Mouse (Mus musculus) large intestine, adult 2 months (tissue): ENCODE measurements around the gene Sos1. TPM values are rescaled to one million over a fixed set of nuclear protein-coding genes. Genes with fewer than 3 reads are reported as not detected.

Source experiments
- DNase-seq: peaks from one replicate; pipeline ENCODE4 v3.0.0-alpha.2; 2012; ENCODE audit warnings: low read depth, low spot score
- WGBS: fragments of 180-500 bp; shearing (Covaris S2); methylation state at CpG from one replicate; pipeline ENCODE4 v1.1.7; 2018; 5-methylcytosine and 5-hydroxymethylcytosine counted together
- polyA plus RNA-seq: library from polyadenylated mRNA; depleted of rRNA; stranded (reverse); fragments of >200 nt; gene quantifications from 2 replicates; pipeline ENCODE4 v1.2.3, GENCODE M21; 2012; rRNA removed

Sos1 gene
- 1.9 and 3.5 TPM in 2 replicates for polyA plus RNA-seq

- WGBS = under 1% methylated on average over 88 of the region's 90 CpGs
- no peak for DNase-seq
Measured at GRCm38 (mm10) chr17:80480031-80480854, at the start of gene Sos1. Gene Sos1, minus strand, starts transcription at chr17:80480453.

GRCm38 (mm10) chr17:80523231-80523630 lies 43.0 kb upstream of the Sos1 start:
- no peak for DNase-seq
- WGBS = 84% methylated on average over 3 of the region's 3 CpGs

GRCm38 (mm10) chr17:80522229-80522556 lies 41.9 kb upstream of the Sos1 start:
- no peak for DNase-seq

GRCm38 (mm10) chr17:80521521-80522228 lies 41.4 kb upstream of the Sos1 start:
- DNase-seq = no peak
- WGBS = 75% methylated on average over 4 of the region's 4 CpGs

More at GRCm38 (mm10) chr17:80522229-80522556, 41.9 kb upstream of the Sos1 start:
- WGBS = 72% methylated on average over 7 of the region's 7 CpGs

GRCm38 (mm10) chr17:80520537-80520936 lies 40.3 kb upstream of the Sos1 start:
- 61% methylated on average over 8 of the region's 8 CpGs for WGBS
- DNase-seq = no peak

GRCm38 (mm10) chr17:80518811-80519210 lies 38.6 kb upstream of the Sos1 start:
- WGBS = 95% methylated on average over 12 of the region's 12 CpGs
- DNase-seq = no peak

GRCm38 (mm10) chr17:80517244-80517643 lies 37.0 kb upstream of the Sos1 start:
- WGBS = 63% methylated on average over 9 of the region's 9 CpGs
- no peak for DNase-seq

- 88% methylated on average over 9 of the region's 9 CpGs for WGBS
- DNase-seq = no peak
Measured at GRCm38 (mm10) chr17:80515956-80516355, 35.7 kb upstream of the Sos1 start.

GRCm38 (mm10) chr17:80515513-80515912 lies 35.3 kb upstream of the Sos1 start:
- 87% methylated on average over 7 of the region's 7 CpGs for WGBS
- DNase-seq = no peak

- no peak for DNase-seq
- WGBS = 70% methylated on average over 8 of the region's 8 CpGs
Measured at GRCm38 (mm10) chr17:80513766-80514165, 33.5 kb upstream of the Sos1 start.

- WGBS = 69% methylated on average over 3 of the region's 3 CpGs
- DNase-seq = no peak
Measured at GRCm38 (mm10) chr17:80510459-80510855, 30.2 kb upstream of the Sos1 start.

- WGBS = 35% methylated on average over 4 of the region's 4 CpGs
- no peak for DNase-seq
Measured at GRCm38 (mm10) chr17:80509494-80510458, 29.5 kb upstream of the Sos1 start.

GRCm38 (mm10) chr17:80505766-80506165 lies 25.5 kb upstream of the Sos1 start:
- no peak for DNase-seq

GRCm38 (mm10) chr17:80505342-80505741 lies 25.1 kb upstream of the Sos1 start:
- WGBS = 84% methylated on average over 4 of the region's 4 CpGs
- no peak for DNase-seq

More at GRCm38 (mm10) chr17:80505766-80506165, 25.5 kb upstream of the Sos1 start:
- WGBS = 76% methylated on average over 6 of the region's 6 CpGs

GRCm38 (mm10) chr17:80501805-80502172 lies 21.5 kb upstream of the Sos1 start:
- DNase-seq = no peak
- 67% methylated on average over 2 of the region's 2 CpGs for WGBS

GRCm38 (mm10) chr17:80501037-80501804 lies 21.0 kb upstream of the Sos1 start:
- WGBS = 90% methylated on average over 5 of the region's 5 CpGs
- no peak for DNase-seq

GRCm38 (mm10) chr17:80500025-80500424 lies 19.8 kb upstream of the Sos1 start:
- 68% methylated on average over 4 of the region's 4 CpGs for WGBS
- DNase-seq = no peak

GRCm38 (mm10) chr17:80498600-80499268 lies 18.5 kb upstream of the Sos1 start:
- 58% methylated on average over 11 of the region's 11 CpGs for WGBS
- no peak for DNase-seq

GRCm38 (mm10) chr17:80497183-80497601 lies 16.9 kb upstream of the Sos1 start:
- no peak for DNase-seq
- 86% methylated on average over 9 of the region's 9 CpGs for WGBS
